Mouse (Mus musculus): ENCODE data around the gene Cog6. TPM values are rescaled to one million over a fixed set of nuclear protein-coding genes. Genes with fewer than 3 reads are reported as not detected.

The Cog6 gene
- total RNA-seq (2023; ENCODE audit: inconsistent age), result 26.4 to 34.8 TPM (median 28.4 TPM) in 4 replicates

DNA sequence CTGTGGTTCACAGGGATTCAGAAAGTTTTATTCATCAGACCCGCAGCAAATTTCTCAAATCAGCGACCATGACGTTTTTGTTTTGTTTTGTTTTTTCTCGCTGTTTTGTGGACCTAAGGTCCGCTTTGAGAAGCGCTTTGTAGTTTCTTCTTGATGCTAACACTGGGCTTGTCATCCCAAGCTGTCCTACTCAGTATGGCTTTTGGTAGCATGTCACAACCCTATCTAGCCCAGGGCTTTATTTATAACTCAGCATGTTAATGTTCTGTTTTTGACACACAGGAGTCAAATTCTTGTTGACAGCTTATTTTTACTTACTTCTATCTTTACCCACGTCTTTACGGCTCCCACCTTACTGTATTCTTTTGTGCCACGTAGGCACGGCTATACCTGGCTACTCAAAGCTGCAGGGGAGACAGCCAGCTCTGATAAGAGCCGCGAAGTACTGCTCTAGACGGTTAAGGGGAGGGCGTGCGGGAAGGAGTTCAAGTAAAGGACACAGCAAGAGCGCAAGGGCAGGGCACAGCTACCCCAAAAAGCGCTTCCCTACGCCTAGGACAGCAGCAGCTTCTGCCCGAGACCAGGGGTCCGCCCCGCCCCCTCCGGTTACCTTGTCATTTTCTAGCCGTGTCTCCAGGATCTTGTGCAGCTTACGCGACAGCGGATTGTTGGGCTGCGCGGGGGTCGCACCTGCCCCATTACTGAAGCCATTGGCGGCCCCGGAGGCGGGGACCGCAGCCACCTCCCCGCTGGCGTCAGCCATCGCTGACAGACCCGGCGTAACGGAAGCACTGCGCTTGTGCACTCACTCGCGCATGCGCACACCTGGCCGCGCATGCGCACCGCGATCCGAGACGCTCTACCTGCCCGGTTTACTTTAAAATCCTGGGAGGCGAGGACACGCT is at the start of gene Cog6:
Gene Cog6 (minus strand): TSS at position 802 of the 905 bp plus-strand sequence.

GRCm38 (mm10) chr3:53041411-53042239 is 24.6 kb upstream of the Cog6 start, which contains the start of gene Lhfp:
Gene Lhfp (plus strand): TSS chr3:53041528.

Other genes starting within 250 kb of the Cog6 start
- not detected in 4 replicates for gene Lhfp, start 24.3 kb upstream of the Cog6 start, total RNA-seq (2023; ENCODE audit: inconsistent age)